Mouse (Mus musculus): ENCODE data around the gene Gm9887. TPM values are rescaled to one million over a fixed set of nuclear protein-coding genes. Genes with fewer than 3 reads are reported as not detected.

The Gm9887 gene
- total and polyA plus RNA-seq, 3 experiments = 3.4 to 4.3 TPM; not detected in 1

- Histone ChIP-seq H3K79me2 (replicated peaks; ENCODE audit: control insufficient read depth, extremely low read depth, insufficient read depth, poor library complexity, severe bottlenecking) (peaks cover 39% of the 10 kb centered on the region), H3K9ac (ENCODE audit: insufficient read depth, low read depth) (peak overlapping the region; percentile 94), H3K4me1 (ENCODE audit: control insufficient read depth in 1 of 2, insufficient read depth in 2 of 2) (peaks cover 0 to 18% of the 10 kb centered on the region in 2 experiments; a peak in 2 of 4 replicates), H3K36me3 (replicated peaks in 1 of 2; ENCODE audit: control insufficient read depth in 1 of 2, insufficient read depth in 1 of 2, low read length in 1 of 2) (peaks cover 11 to 21% of the 10 kb centered on the region in 2 experiments), H3K27ac (ENCODE audit: insufficient read depth, low read depth) (peak overlapping the region; percentile 91), H3K4me2 (ENCODE audit: insufficient read depth, low read depth, poor library complexity, severe bottlenecking) (peak overlapping the region; percentile 69; the same call in 1 of the 2 replicates), H3K4me3 (replicated peaks in 1 of 3; ENCODE audit: low read depth in 2 of 3, low read length in 2 of 3, poor library complexity in 1 of 3) (peak overlapping the region; percentile 64 to 93 (median 75)), H3K9me3 (replicated peaks; ENCODE audit: low read length) (no peaks in the 10 kb centered on the region), H3K27me3 (replicated peaks) (no peaks in the 10 kb centered on the region)
- in situ Hi-C loops (cut with MboI; ENCODE audit: low pct_ligation_motif_present, low pct_unique_long_range_greater_than_20kb, low sequenced_read_pairs) = loop anchor here (5.0 kb wide), 1 partner anchor 166 kb away; no protein-coding TSS in a partner anchor
- DNase-seq (ENCODE audit: extremely low read depth) = peak; percentile 75
- TF ChIP-seq ETS1 (conservative IDR thresholded peaks at IDR 0.05; ENCODE audit: low read depth, low read length) = no peak
- no peak for TF ChIP-seq USF2 (conservative IDR thresholded peaks at IDR 0.05; ENCODE audit: low read depth, low read length)
- TF ChIP-seq SIN3A (IDR thresholded peaks at IDR 0.05; ENCODE audit: low read length) = no peak; the same call in none of the 2 replicates
- no peak for TF ChIP-seq NRF1 (IDR thresholded peaks at IDR 0.05; ENCODE audit: low read depth, low read length)
- TF ChIP-seq JUND (conservative IDR thresholded peaks at IDR 0.05; ENCODE audit: low read depth, low read length) = no peak
- TF ChIP-seq MAFK (IDR thresholded peaks at IDR 0.05; ENCODE audit: insufficient replicate concordance, low read length) = no peak
- peak; percentile 55 for TF ChIP-seq SMC3 (IDR thresholded peaks at IDR 0.05; ENCODE audit: low read depth, low read length)
- TF ChIP-seq MAX (IDR thresholded peaks at IDR 0.05; ENCODE audit: low read length) = peak; percentile 89
- 0 out of 2 replicates have a peak, but pooled peaks have one; percentile 45 for TF ChIP-seq TBP (conservative IDR thresholded peaks at IDR 0.05; ENCODE audit: low read depth, low read length)
- TF ChIP-seq JUN (IDR thresholded peaks at IDR 0.05; ENCODE audit: insufficient read depth, low read depth, low read length) = no peak; the same call in 1 of the 2 replicates
- TF ChIP-seq EP300 (IDR thresholded peaks at IDR 0.05; ENCODE audit: low read length) = peak; percentile 21; the same call in 1 of the 2 replicates
- no peak for TF ChIP-seq TCF12 (IDR thresholded peaks at IDR 0.05; ENCODE audit: low read depth, low read length)
- TF ChIP-seq POLR2A (IDR thresholded peaks at IDR 0.05; ENCODE audit: low read depth, low read length) = no peak; the same call in 1 of the 2 replicates
- TF ChIP-seq MAZ (IDR thresholded peaks at IDR 0.05; ENCODE audit: low read depth, low read length) = no peak
- TF ChIP-seq POLR2AphosphoS2 (IDR thresholded peaks at IDR 0.05; ENCODE audit: low read depth, low read length) = peak; percentile 86; the same call in 1 of the 2 replicates
- peak; percentile 33; the same call in 1 of the 2 replicates for TF ChIP-seq IRF4 (IDR thresholded peaks at IDR 0.05; ENCODE audit: low read depth, low read length)
- TF ChIP-seq KAT2A (IDR thresholded peaks at IDR 0.05; ENCODE audit: insufficient replicate concordance, low read length) = 0 out of 2 replicates have a peak, but pooled peaks have one; percentile 21
- no peak for TF ChIP-seq E2F4 (IDR thresholded peaks at IDR 0.05; ENCODE audit: insufficient replicate concordance, low read depth, low read length)
- TF ChIP-seq CHD2 (IDR thresholded peaks at IDR 0.05; ENCODE audit: low read length) = no peak
- no peak for TF ChIP-seq ZKSCAN1 (IDR thresholded peaks at IDR 0.05; ENCODE audit: borderline replicate concordance, low read depth, low read length)
- no peak for TF ChIP-seq ZNF384 (IDR thresholded peaks at IDR 0.05; ENCODE audit: low read depth, low read length)
- TF ChIP-seq MXI1 (IDR thresholded peaks at IDR 0.05; ENCODE audit: low read depth, low read length) = peak; percentile 96
- no peak for TF ChIP-seq GABPA (IDR thresholded peaks at IDR 0.05; ENCODE audit: insufficient replicate concordance, low read depth, low read length)
- TF ChIP-seq RAD21 (IDR thresholded peaks at IDR 0.05; ENCODE audit: low read depth, low read length) = peak; percentile 63
- no peak for TF ChIP-seq HCFC1 (IDR thresholded peaks at IDR 0.05; ENCODE audit: low read depth, low read length)
- TF ChIP-seq MEF2A (IDR thresholded peaks at IDR 0.05; ENCODE audit: borderline replicate concordance, low read depth, low read length) = peak; percentile 28; the same call in 1 of the 2 replicates
- TF ChIP-seq RCOR1 (conservative IDR thresholded peaks at IDR 0.05; ENCODE audit: low read depth, low read length) = no peak
- peak; percentile 91; the same call in 1 of the 2 replicates for TF ChIP-seq MYC (IDR thresholded peaks at IDR 0.05; ENCODE audit: low read depth, low read length)
- TF ChIP-seq USF1 (IDR thresholded peaks at IDR 0.05; ENCODE audit: low read depth, low read length) = no peak
- no peak for TF ChIP-seq UBTF (IDR thresholded peaks at IDR 0.05; ENCODE audit: low read depth, low read length)
- no peak for TF ChIP-seq ZC3H11A (IDR thresholded peaks at IDR 0.05; ENCODE audit: low read depth, low read length)
- no peak for TF ChIP-seq PAX5 (IDR thresholded peaks at IDR 0.05; ENCODE audit: low read length)
- TF ChIP-seq NELFE (IDR thresholded peaks at IDR 0.05; ENCODE audit: low read depth, low read length) = peak; percentile 13; the same call in 1 of the 2 replicates
- no peak for TF ChIP-seq BHLHE40 (IDR thresholded peaks at IDR 0.05; ENCODE audit: low read depth, low read length)
- TF ChIP-seq ELF1 (IDR thresholded peaks at IDR 0.05; ENCODE audit: low read depth, low read length) = peak; percentile 19; the same call in 1 of the 2 replicates
- TF ChIP-seq CHD1 (IDR thresholded peaks at IDR 0.05; ENCODE audit: low read depth, low read length) = peak; percentile 64; the same call in 1 of the 2 replicates
- peak in 1 of 2 experiments; percentile 56; a peak in 2 of 4 replicates for TF ChIP-seq CTCF (conservative IDR thresholded peaks at IDR 0.05 in 1 of 2, IDR thresholded peaks at IDR 0.05 in 1 of 2; ENCODE audit: low read depth in 2 of 2, low read length in 2 of 2)
- TF ChIP-seq ZMIZ1 (IDR thresholded peaks at IDR 0.05; ENCODE audit: low read depth, low read length) = peak; percentile 28; the same call in 1 of the 2 replicates
- dilution Hi-C loops (cut with MboI; ENCODE audit: extremely low pct_ligation_motif_present, extremely low pct_unique_long_range_greater_than_20kb, low sequenced_read_pairs) = no loop called here
Observed at GRCm38 (mm10) chr12:69371421-69371853, 821 bp downstream of the Gm9887 start.
